Mouse (Mus musculus) testis, adult 2 months (tissue): ENCODE data around the gene Rnf13.

Source experiments
- CTCF ChIP-seq: fragments of 200-500 bp; IDR thresholded peaks from 2 replicates; pipeline ENCODE4 v1.5.1; 2012; ENCODE audit warnings: low read depth, mild to moderate bottlenecking, inconsistent platforms, low read length, moderate library complexity; ENCODE audit not compliant: control insufficient read depth, insufficient read depth, insufficient replicate concordance
- POLR2A ChIP-seq: fragments of 200-500 bp; IDR thresholded peaks from 2 replicates; pipeline ENCODE4 v1.6.1; 2012; ENCODE audit warnings: low read depth, mild to moderate bottlenecking, inconsistent platforms, low read length, moderate library complexity; ENCODE audit not compliant: control insufficient read depth

DNA sequence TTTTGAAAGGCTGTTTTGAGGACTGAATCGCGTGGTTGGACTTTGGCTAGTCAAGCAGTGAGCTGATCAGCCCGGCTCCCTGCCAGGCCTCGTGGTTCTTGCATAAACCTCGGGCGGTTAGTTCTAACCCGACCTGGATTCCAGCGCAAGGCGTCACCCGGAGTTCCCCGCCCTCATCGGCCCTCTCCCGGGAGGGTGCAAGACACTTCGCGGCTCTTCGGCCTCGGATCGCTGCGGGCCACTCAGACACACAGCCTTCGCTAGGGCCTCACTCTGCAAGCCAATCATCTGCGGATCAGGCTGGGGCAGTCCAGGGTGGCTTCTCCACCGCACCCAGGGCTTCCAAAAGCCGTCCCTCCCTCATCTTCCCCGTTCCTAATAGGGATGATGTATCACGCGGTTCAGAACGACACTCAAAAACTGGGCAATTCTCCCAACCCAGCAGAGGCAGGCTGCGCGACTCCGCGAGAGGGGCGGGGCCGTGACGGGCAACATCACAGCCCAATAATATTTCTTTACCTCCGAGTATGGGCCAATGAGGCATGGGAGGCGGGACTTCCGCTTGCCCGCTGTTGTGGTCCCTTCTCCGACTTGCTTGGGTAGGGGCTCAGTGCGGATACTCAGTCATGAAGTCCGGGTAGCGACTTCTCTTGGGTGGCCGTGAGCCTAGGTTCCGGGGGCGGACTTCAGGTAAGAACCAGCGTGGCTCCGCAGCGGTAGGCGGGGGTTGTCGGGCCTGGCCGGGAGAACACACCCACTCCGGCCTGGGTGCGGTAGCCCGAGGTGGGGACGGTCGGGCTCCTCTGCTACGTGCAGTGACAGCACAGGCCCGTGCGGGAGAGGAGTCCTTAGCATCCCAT is at the start of gene Rnf13:
- TF ChIP-seq CTCF (no peak), POLR2A (peak; percentile 80)
